Mouse (Mus musculus) megakaryocyte, embryonic 14.5 days (primary cell): ENCODE measurements around the gene A430078G23Rik.

ENCODE experiments used
- FLI1 ChIP-seq: IDR thresholded peaks from 2 replicates; pipeline ENCODE4 v1.6.1; 2012; ENCODE audit warnings: low read length, inconsistent platforms, mixed read lengths
- GATA1 ChIP-seq: IDR thresholded peaks from 3 replicates; pipeline ENCODE4 v1.6.1; 2012; ENCODE audit warnings: mixed read lengths, low read length, inconsistent platforms, borderline replicate concordance

- TF ChIP-seq GATA1 (no peak), FLI1 (no peak)
Measured at GRCm38 (mm10) chr8:3420105-3420706, 67.0 kb downstream of the A430078G23Rik start.
